Mouse (Mus musculus) gastrocnemius, postnatal 14 days (tissue): ENCODE data around the gene Grcc10. TPM values are rescaled to one million over a fixed set of nuclear protein-coding genes. Genes with fewer than 3 reads are reported as not detected.

Experiments
- DNase-seq: peaks from one replicate; pipeline ENCODE4 v3.0.0; 2021; ENCODE audit warnings: mixed read lengths
- intact Hi-C: fragments of 180-260 bp; cut with DNase I; formaldehyde crosslinking; loops from one replicate; pipeline ENCODE4 v1.15.1; 2025; ENCODE audit warnings: low total_unique reads
- total RNA-seq, 2 experiments: library from RNA; stranded (reverse); gene quantifications; 2 replicates each; pipeline ENCODE4 v1.2.3; 2021

The Grcc10 gene
- total RNA-seq, 2 experiments from 2014 or later: 207 to 228 TPM

DNA sequence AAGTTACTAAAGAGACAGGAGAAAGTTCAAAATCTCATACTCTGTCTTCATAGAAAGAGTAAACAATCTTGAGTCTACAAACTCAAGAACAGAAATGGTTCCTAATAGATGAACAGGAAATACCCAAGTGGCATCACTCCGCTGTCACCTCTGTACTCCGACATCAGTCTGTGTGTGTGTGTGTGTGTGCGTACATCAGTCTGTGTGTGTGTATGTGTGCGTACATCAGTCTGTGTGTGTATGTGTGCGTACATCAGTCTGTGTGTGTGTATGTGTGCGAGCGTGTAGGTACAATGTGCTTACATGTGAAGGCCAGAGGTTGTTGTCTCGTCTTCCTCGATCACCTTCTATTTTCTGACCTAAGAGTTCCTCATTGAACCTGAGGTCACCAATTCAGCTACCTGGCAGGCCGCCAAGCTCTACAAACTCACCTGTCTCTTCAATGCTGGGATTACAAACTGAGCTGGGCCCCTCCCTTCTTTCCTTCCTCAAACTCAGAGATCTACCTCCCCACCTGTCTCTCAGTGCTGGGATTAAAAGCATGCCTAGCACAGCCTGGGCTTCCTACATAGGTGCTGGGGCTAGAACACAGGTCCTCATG lies 32.8 kb downstream of the Grcc10 start:
- intact Hi-C loops: no loop called here
- no peak for DNase-seq

DNA sequence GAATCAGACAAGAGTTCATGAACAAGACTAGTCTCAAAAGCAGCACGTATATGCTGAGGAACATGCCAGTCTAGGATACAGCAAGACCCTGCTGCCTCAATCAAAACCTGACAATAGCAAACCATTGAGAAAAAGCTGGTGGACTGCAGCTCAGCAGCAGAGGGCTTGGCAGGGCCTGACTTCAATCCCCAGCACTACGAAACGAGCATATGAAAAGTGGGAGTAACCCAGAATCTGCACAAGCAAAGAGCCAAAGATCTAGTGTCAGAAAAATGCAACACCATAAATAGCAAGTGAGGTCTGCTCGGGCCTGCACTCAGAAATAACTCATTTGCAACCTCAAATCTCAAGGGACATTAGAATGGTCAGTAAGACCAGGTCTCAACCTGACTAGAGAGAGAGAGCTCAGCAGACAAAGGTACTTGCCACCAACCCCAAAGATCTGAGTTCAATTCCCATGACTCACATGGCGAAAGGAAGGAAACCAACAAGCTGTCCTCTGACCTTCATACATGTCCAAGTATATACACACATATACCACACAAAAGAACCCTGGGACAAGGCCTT lies 35.0 kb downstream of the Grcc10 start:
- intact Hi-C loops: no loop called here
- DNase-seq: no peak

DNA sequence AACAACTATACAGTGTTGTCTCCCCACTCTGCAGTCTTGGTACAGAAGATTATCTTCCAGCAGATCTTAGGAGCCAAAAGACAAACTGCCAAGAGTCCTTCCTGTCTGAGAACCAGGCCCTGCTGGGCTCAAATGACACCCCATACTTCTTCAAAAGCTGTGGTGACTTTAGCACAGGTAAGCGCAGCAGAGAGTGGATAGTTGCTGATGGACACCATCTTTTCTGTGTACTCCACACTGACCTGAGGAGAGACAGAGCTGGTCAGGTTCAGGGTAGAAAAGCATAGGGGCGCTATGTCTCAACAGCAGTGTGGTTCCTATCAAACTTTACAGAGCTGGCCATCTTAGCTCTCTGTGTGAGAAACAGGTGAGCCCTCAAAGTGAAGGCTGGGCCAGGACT lies 36.8 kb downstream of the Grcc10 start:
- intact Hi-C loops: loop anchor here (5.0 kb wide), 1 partner anchor 42 kb away; the partner anchor contains the start of gene Lpcat3
- no peak for DNase-seq

DNA sequence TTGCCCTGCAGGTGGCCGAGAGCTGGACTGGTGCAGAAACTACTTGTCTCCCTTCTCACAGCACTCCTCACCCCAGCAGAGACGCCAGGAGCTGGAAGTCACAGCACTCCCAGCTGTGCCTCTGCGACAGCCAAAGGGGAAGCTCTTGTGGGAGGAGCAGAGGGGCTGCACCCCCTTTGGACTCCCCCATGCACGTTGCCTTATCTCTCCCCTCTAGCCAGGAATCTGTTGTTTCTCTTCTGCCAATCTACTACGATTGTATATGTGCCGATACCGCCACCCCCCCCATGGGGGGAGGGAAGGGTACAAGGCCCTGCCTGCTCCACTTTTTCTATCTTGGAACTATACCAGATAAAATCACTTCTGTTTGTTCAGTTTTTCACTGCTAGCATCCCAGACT lies 37.4 kb downstream of the Grcc10 start:
- intact Hi-C loops: loop anchor here (5.0 kb wide), 1 partner anchor 41 kb away; the partner anchor contains the start of gene Lpcat3
- DNase-seq: no peak

DNA sequence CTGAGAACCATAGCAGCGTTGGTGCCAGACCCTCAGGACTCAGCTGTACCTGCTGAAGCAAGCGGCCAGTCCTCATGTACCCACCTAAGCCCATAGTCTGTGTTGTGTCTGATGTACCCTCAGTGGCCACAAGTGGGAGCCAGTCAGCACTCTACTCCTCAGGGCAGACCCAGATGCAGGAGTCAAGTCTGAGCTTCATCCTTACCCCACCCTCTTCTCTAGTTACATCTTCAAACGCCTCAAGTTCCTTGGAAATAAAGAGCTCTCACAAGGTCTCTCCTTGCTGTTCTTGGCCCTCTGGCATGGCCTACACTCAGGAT lies 38.4 kb downstream of the Grcc10 start:
- intact Hi-C loops: loop anchor here (5.0 kb wide), 1 partner anchor 40 kb away; the partner anchor contains the start of gene Lpcat3
- peak; percentile 59 for DNase-seq

DNA sequence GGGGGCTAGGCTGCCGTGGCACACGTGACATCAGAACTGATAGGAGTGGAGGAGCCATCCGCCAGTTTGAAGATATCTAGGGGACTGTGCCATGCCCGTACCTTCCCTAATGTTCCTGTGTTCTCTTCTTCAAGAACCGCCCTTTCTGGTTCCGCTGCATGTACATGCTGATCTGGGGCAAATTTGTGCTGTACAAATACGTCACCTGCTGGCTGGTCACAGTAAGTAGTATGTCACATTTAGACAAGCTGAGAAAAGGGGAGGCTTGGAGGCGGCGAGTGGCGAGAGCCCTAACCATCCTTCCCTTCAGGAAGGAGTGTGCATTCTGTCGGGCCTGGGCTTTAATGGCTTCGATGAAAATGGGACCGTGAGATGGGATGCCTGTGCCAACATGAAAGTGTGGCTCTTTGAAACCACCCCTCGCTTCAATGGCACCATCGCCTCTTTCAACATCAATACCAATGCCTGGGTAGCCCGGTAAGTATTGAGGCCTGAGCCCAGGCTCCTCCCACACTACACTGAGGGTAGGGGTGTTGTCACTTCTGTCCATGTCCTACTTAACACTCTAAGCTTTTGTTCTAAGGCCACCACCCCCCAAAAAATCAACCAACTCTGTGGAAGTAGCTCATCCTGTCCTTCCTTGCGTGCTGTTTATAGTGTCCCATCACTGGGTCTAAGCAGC lies 38.9 kb downstream of the Grcc10 start:
- intact Hi-C loops: loop anchor here (5.0 kb wide), 1 partner anchor 40 kb away; the partner anchor contains the start of gene Lpcat3
- DNase-seq: no peak

DNA sequence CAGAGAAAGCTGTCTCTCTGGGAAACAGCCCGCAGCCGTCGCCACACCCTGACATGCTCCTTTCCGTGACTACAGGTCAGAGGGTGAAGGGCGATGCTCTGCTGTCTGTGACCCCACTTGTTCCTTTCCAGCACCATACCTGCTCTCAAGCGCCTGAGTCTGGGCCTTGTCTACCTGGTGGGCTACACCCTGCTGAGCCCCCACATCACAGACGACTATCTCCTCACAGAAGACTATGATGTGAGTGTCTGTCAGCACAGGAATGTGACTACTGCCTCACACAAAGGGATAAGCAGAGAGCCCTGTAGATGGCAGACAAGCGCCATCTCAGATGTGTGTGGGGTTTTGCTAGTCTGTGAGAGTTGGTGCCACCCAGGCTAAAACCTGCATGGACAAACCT lies 39.8 kb downstream of the Grcc10 start:
- intact Hi-C loops: loop anchor here (5.0 kb wide), 1 partner anchor 39 kb away; the partner anchor contains the start of gene Lpcat3

DNA sequence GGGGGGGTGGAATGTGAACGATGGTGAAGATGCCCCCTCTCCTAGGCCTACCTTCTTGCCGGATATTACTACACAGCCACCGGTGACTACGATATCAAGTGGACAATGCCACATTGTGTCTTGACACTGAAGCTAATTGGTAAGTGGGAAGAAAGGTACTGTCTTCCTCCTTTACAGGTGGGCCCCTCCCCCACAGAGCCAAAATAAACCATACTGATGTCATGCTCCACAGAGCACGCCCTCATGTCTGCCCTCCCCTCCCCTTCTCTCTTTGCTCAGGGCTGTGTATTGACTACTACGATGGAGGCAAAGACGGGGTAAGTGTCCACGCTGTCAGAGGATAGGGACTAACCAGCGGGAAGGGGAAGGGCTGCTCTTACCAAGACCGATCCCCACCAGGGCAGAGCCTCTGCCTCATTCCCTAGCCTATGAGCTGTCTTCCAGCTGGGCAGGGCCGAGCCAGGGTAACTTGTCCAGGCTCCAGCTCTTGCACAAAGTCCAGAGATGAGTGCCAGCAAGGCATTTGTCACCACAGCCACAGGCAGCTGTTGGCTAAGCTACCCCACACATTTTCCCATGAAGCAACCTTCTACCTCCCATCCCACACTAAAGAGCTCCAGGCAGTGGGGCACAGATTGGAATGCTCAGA lies 41.1 kb downstream of the Grcc10 start:
- intact Hi-C loops: loop anchor here (5.0 kb wide), 1 partner anchor 38 kb away; the partner anchor contains the start of gene Lpcat3
- peak; percentile 78 for DNase-seq

More for the DNA sequence above, 39.8 kb downstream of the Grcc10 start:
- no peak for DNase-seq

DNA sequence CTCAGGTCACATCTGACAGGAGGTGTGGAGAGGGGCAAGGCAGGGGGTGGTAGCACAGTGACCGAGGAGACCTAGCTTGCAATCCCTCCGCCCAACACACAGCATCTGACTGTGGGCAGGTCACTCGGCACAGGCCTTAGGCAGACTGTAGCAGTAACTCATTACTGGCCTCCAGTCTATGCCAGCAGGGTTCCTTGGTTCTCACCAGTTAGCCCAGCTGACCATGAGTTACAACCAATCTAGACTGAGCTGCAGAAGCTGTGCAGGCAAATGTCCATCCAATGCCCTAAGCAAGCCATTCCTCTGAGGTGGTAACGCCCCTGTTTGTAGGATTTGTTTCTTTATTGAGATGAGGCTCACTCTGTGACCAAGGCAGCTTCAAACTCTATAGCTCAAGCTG lies 41.8 kb downstream of the Grcc10 start:
- intact Hi-C loops: no loop called here
- no peak for DNase-seq

DNA sequence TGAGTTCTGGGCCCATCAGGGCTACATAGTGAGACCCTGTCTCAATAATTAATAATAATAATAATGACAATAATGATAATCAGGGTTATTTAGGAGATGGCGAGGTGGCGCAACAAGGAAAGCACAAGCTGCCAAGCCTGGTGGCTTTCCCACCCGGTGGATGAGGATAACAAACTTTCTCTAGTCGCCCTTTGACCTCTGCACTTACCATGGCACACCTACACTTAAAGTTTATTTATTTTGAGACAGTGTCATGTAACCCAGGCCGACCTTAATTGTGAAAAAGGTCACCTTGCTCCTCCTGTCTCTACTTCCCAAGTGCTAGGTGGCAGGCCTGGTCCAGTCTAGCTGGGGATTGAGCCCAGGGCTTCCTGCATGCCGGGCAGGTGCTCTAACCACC lies 42.4 kb downstream of the Grcc10 start:
- no peak for DNase-seq

DNA sequence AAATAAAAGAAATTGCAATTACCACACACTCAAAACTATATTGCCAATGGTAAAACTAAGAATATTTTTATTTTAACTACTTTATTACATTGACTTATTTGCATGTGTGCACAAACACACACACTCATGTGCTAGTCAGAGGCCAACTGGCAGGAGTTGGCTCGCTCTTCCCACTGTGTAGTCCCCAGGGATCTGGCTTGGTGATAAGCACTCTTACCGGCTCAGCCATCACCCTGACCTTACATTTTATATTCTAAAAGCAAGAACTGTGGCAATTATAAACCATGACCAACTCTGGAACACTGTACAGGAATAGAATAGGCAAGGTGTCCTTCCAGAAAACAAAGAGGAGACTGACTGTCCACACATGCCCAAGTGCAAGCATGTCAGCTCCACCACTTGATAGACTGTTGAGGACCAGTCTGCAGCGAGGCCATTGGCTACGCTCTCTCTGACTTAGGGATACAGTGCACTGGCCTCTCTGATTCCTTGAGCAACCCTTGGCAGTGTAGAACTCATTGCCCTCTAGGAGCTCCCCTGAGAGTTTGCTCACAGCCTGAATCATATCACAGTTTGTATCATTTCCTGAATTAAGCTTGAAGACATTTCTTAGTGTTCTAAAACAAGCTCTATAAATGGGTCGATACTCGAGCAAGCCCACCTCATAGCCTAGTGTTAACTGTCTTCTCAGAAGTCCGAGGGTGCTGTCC lies 44.6 kb downstream of the Grcc10 start:
- intact Hi-C loops: no loop called here
- no peak for DNase-seq

More for the DNA sequence above, 42.4 kb downstream of the Grcc10 start:
- intact Hi-C loops: no loop called here

DNA sequence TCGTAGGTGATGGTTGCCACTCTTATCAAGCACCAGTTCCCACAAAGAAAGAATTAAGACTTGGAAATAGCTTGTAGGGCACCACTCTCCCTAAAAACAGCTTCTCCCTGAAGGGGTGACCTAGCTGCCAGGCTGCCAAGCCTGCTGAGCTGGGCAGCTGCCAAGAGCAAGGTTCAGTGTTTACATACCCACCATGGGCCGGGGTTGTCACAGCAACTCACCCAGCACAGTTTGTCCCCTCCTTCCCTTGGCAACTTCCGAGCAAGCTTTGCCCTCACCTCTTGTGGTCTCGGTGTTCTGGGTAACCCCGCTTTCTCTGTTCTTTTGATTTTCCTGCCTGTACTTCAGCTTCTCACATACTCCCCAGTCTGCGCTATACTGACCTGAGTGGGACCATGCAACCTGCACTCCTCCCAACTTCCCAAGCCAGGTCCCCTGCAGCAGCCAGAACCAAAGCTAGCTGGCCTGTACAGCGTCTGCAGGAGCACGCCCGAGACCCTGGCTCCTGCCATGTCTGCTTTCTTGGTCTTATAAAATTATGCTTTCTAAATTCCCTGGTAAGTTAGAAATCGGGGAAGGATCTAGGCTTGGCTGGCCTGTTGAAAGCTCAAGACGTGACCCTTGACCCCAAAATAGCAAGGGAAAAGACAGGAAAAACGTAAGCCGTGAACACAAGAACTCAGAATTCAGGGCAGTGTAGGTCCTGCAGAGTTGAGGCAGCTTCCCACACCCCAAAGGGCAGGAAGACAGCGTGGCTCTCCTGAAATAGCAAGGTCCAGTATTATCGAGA lies 46.8 kb downstream of the Grcc10 start:
- no peak for DNase-seq

DNA sequence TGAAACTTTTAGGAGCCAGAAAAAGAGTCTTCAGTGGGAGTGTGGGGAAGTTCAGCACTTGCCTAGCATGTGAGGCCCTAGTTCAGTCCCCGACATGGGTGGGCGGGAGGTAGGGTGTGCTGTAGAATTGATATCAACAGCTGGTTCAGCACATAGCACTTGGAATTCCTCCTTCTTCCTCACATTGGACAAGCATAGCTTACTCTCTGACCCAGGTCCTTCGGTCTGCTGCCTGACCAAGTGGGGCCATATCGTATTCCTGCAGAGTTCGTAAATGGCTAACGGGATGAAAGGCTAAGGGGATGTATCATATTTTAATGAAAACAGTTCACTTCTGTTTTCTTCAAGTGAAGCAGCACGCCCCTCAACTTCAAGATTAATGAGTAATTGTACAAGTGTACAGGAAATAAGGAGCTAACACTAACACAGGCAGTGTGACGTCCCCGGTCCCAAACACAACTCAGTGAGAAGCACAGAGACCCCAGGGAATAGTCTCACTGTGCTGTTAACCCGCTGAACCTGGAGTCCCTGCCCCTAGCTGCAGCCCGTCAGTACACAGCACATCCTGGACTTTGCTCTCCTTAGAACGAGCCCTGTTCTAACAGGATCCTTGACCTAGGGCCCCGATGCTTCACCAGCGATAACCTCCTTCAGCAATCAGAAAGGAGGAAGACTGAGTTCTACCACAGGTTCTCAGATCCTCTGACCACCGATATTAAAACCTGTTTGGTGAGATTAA lies 47.8 kb downstream of the Grcc10 start:
- DNase-seq: no peak
- intact Hi-C loops: no loop called here

More for the DNA sequence above, 46.8 kb downstream of the Grcc10 start:
- intact Hi-C loops: no loop called here

DNA sequence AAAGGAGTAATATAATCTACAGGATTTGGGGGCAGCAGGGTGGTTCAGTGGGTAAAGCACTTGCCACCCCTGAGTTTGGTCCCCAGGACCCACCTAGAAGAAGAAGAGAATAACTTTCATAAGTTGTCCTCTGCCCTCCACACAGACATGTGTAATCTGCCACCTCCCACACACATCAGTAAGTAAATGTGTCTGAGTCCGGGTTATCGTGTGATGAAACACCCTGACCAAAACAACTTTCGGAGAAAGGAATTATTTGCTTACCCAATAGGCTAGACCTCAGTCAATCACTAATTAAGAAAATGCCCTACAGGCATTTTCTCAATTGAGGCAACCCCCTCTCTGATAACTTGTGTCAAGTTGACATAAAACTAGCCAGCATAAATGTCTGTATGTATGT lies 50.7 kb downstream of the Grcc10 start:
- intact Hi-C loops: no loop called here

More for the DNA sequence above, 50.7 kb downstream of the Grcc10 start:
- DNase-seq: no peak
